Mouse (Mus musculus): ENCODE results near the gene Rimkla.

- TF ChIP-seq CTCF (IDR thresholded peaks at IDR 0.05; ENCODE audit: borderline replicate concordance, insufficient read depth, low read length) = no peak
- no peak for TF ChIP-seq POLR2A (IDR thresholded peaks at IDR 0.05; ENCODE audit: low read depth, low read length)
Observed at GRCm38 (mm10) chr4:119490806-119491205, 1.6 kb downstream of the Rimkla start.
